In genomic region chr9:60480052-60480451, GRCm38 (mm10) we compare ENCODE assay signal across 12 mouse cellular contexts. TPM values are rescaled to one million over a fixed set of nuclear protein-coding genes. Genes with fewer than 3 reads are reported as not detected.
DNase-seq lines count a peak whose midpoint lies in the region; ATAC-seq and TF ChIP-seq lines count a peak whose summit lies in the region.
"Had no signal": no experiment of that assay in that cellular context is flagged by ENCODE, and none has a peak within 500 bp of the region (broad histone marks: within the 10 kb centered on the region; RNA-seq: fewer than 3 reads in every experiment).

No protein-coding gene starts in this region.

- peak; percentile 25 for DNase-seq in adrenal gland, postnatal 10 days
- no peak for DNase-seq in adrenal gland, adult 18-20 months (ENCODE audit: low spot score in 2 of 2)
- DNase-seq in layer of hippocampus, adult 11-12 months (ENCODE audit: low spot score): peak; percentile 29
- DNase-seq in layer of hippocampus, postnatal 25 days (ENCODE audit: extremely low spot score in 1 of 2, low spot score in 1 of 2): no peak
- peak; percentile 36 for DNase-seq in brain, adult 2 months (ENCODE audit: low read depth, low spot score)
- DNase-seq in liver, postnatal 0 days: no peak
- no peak for DNase-seq in spleen, postnatal 4 days (ENCODE audit: low spot score in 2 of 2)
- DNase-seq: gastrocnemius, postnatal 10 days had no signal

- TF ChIP-seq EP300 in liver, postnatal 0 days (IDR thresholded peaks at IDR 0.05; ENCODE audit: low read depth): no peak

- no peak overlapping the region for H3K4me2 ChIP-seq in lung, embryonic 15.5 days
- no peak overlapping the region for H3K4me2 ChIP-seq in liver, postnatal 0 days (ENCODE audit: low read depth, low read length)
- H3K4me2 ChIP-seq: neural tube, embryonic 13.5 days had no signal

- H3K9me3 ChIP-seq in lung, embryonic 15.5 days: no peaks in the 10 kb centered on the region
- no peaks in the 10 kb centered on the region for H3K9me3 ChIP-seq in liver, postnatal 0 days (ENCODE audit: low read length)
- H3K9me3 ChIP-seq: embryonic facial prominence, embryonic 10.5 days; megakaryocyte, embryonic 14.5 days; neural tube, embryonic 13.5 days had no signal

- TF ChIP-seq CTCF in liver, postnatal 0 days (IDR thresholded peaks at IDR 0.05; ENCODE audit: low read depth): no peak

- H3K4me3 ChIP-seq in lung, embryonic 15.5 days: no peak overlapping the region
- no peak overlapping the region for H3K4me3 ChIP-seq in liver, postnatal 0 days (ENCODE audit: low read depth, low read length)
- H3K4me3 ChIP-seq: embryonic facial prominence, embryonic 10.5 days; megakaryocyte, embryonic 14.5 days; neural tube, embryonic 13.5 days had no signal

- WGBS in lung, embryonic 15.5 days: 32% methylated on average over 3 of the region's 3 CpGs
- 76% methylated on average over 3 of the region's 3 CpGs for WGBS in liver, postnatal 0 days (ENCODE audit: insufficient replicate concordance)

- peak overlapping the region; percentile 61 for H3K27ac ChIP-seq in lung, embryonic 15.5 days
- no peak overlapping the region for H3K27ac ChIP-seq in liver, postnatal 0 days (ENCODE audit: low read depth)
- H3K27ac ChIP-seq: embryonic facial prominence, embryonic 10.5 days; neural tube, embryonic 13.5 days had no signal

- H3K4me1 ChIP-seq in lung, embryonic 15.5 days: peaks cover 30% of the 10 kb centered on the region
- no peaks in the 10 kb centered on the region for H3K4me1 ChIP-seq in liver, postnatal 0 days (ENCODE audit: insufficient read depth)
- H3K4me1 ChIP-seq: megakaryocyte, embryonic 14.5 days; neural tube, embryonic 13.5 days had no signal

- no peak for ATAC-seq in lung, embryonic 15.5 days (ENCODE audit: borderline replicate concordance, extremely low read depth, low FRiP score, low TSS enrichment)
- ATAC-seq in liver, postnatal 0 days: no peak

- H3K27me3 ChIP-seq in lung, embryonic 15.5 days: no peaks in the 10 kb centered on the region
- H3K27me3 ChIP-seq in liver, postnatal 0 days (ENCODE audit: insufficient read depth, low read length): 0 out of 2 replicates have a peak, but pooled peaks cover 3% of the 10 kb centered on the region
- H3K27me3 ChIP-seq: neural tube, embryonic 13.5 days had no signal

- no peaks in the 10 kb centered on the region for H3K36me3 ChIP-seq in lung, embryonic 15.5 days
- no peaks in the 10 kb centered on the region for H3K36me3 ChIP-seq in liver, postnatal 0 days (replicated peaks; ENCODE audit: insufficient read depth, low read length)
- H3K36me3 ChIP-seq: embryonic facial prominence, embryonic 10.5 days; neural tube, embryonic 13.5 days had no signal

- no peak overlapping the region for H3K9ac ChIP-seq in lung, embryonic 15.5 days
- no peak overlapping the region for H3K9ac ChIP-seq in liver, postnatal 0 days (replicated peaks)
- H3K9ac ChIP-seq: neural tube, embryonic 13.5 days had no signal

RNA-seq across cellular contexts. Expression of gene Thsd4, which starts 41.8 kb away (rescaled TPM):
- total RNA-seq in adrenal gland, postnatal 10 days (2021): 10 to 100 TPM; 10.1 to 10.6 TPM
- 1 to 10 TPM; 3.2 to 3.6 TPM for total RNA-seq in adrenal gland, adult 18-20 months (2021)
- total RNA-seq in layer of hippocampus, postnatal 25 days (2021): 10 to 100 TPM; 23.5 to 24.6 TPM
- polyA plus RNA-seq in lung, embryonic 15.5 days (2015; fragmentation: Nextera tagmentation; extraction: Ambion mirVana): 9.6 and 10.0 TPM in 2 replicates
- polyA plus RNA-seq in liver, postnatal 0 days (2015; fragmentation: Nextera tagmentation; extraction: Ambion mirVana): 0.56 and 0.70 TPM in 2 replicates

Comparison
In these comparisons a context has a peak if more than half of its experiments do, and no peak if none do; other contexts are left out.
1. DNase-seq: peak in adrenal gland, postnatal 10 days (single experiment), layer of hippocampus, adult 11-12 months (single experiment) and brain, adult 2 months (single experiment); none in adrenal gland, adult 18-20 months (0 of 2), layer of hippocampus, postnatal 25 days (0 of 2), liver, postnatal 0 days (single experiment) and spleen, postnatal 4 days (0 of 2).